Mouse (Mus musculus) forebrain, postnatal 0 days (tissue): ENCODE measurements around the gene Zfp174. TPM values are rescaled to one million over a fixed set of nuclear protein-coding genes. Genes with fewer than 3 reads are reported as not detected.

Experiments
- ATAC-seq: fragments of 200-750 bp; cut with Nextera tagmentation; 2 replicates; pipeline ENCODE4 v1.8.0; 2017; ENCODE audit warnings: mild to moderate bottlenecking, moderate library complexity
- DNase-seq: peaks from one replicate; pipeline ENCODE4 v3.0.0-alpha.2; 2015
- H3K27ac ChIP-seq: fragments of 300-500 bp; sonication (generic); 2 replicates; pipeline ENCODE4 v1.5.1; 2014; ENCODE audit warnings: low read depth, mild to moderate bottlenecking, antibody characterized with exemption, low read length, moderate library complexity, mixed read lengths
- H3K27me3 ChIP-seq: fragments of 300-500 bp; sonication (generic); 2 replicates; pipeline ENCODE4 v1.6.1; 2014; ENCODE audit warnings: mild to moderate bottlenecking, low read length, mixed read lengths; ENCODE audit not compliant: insufficient read depth
- H3K36me3 ChIP-seq: fragments of 300-500 bp; sonication (generic); 2 replicates; pipeline ENCODE4 v1.6.1; 2014; ENCODE audit warnings: mild to moderate bottlenecking, moderate library complexity; ENCODE audit not compliant: insufficient read depth
- H3K4me1 ChIP-seq: fragments of 300-500 bp; sonication (generic); 2 replicates; pipeline ENCODE4 v1.6.1; 2014; ENCODE audit warnings: antibody characterized with exemption; ENCODE audit not compliant: insufficient read depth
- H3K4me2 ChIP-seq: fragments of 300-500 bp; sonication (generic); 2 replicates; pipeline ENCODE4 v1.6.1; 2014; ENCODE audit warnings: low read depth, mild to moderate bottlenecking, moderate library complexity
- H3K4me3 ChIP-seq: fragments of 300-500 bp; sonication (generic); 2 replicates; pipeline ENCODE4 v1.5.1; 2014; ENCODE audit warnings: low read depth, low read length, mixed read lengths
- H3K9ac ChIP-seq: fragments of 300-500 bp; sonication (generic); 2 replicates; pipeline ENCODE4 v1.6.1; 2014; ENCODE audit warnings: mild to moderate bottlenecking
- H3K9me3 ChIP-seq: fragments of 300-500 bp; sonication (generic); 2 replicates; pipeline ENCODE4 v1.6.1; 2016; ENCODE audit warnings: low read length
- CTCF ChIP-seq: sonication (generic); IDR thresholded peaks from 2 replicates; pipeline ENCODE4 v1.5.1; 2016; ENCODE audit warnings: antibody characterized with exemption, control low read depth, low read depth
- WGBS: fragments of 180-500 bp; shearing (Covaris S2); extraction: QIAGEN DNeasy Blood & Tissue Kit; methylation state at CpG from one replicate; pipeline ENCODE4 v1.1.7; 2014; 5-methylcytosine and 5-hydroxymethylcytosine counted together
- polyA plus RNA-seq: library from polyadenylated mRNA; unstranded; fragments of >200 nt; fragmentation: Nextera tagmentation; extraction: Ambion mirVana; gene quantifications from 2 replicates; pipeline ENCODE4 v1.2.1, GENCODE M21; 2015
- total RNA-seq: library from RNA; depleted of rRNA; stranded (reverse); fragments of >200 nt; gene quantifications from 2 replicates; pipeline ENCODE4 v1.2.3, GENCODE M21; 2014

Zfp174 gene
- total and polyA plus RNA-seq, 2 experiments from 2014 or later: 1.9 to 3.9 TPM

DNA sequence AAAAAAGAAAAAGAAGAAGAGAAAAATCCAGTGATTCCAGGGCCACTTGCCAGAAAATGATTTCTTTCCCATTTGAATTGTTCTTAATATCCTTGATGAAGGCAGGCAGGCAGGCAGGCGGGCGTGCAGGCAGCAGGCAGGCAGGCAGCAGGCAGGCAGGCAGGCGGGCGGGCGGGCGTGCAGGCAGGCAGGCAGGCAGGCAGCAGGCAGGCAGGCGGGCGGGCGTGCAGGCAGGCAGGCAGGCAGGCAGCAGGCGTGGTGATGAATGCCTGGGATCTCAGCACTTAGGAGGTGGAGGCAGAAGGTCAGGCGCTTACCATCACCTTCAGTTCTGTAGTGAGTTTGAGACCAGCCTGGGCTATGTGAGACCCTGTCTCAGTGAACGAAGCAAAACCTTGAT lies 5.5 kb downstream of the Zfp174 start:
- H3K4me2 ChIP-seq: no peak overlapping the region
- peaks cover 22% of the 10 kb centered on the region; the same call in 1 of the 2 replicates for H3K36me3 ChIP-seq
- ATAC-seq: no peak
- no peaks in the 10 kb centered on the region for H3K27me3 ChIP-seq
- TF ChIP-seq CTCF: no peak
- no peaks in the 10 kb centered on the region for H3K9me3 ChIP-seq
- H3K27ac ChIP-seq: no peak overlapping the region
- DNase-seq: no peak
- H3K9ac ChIP-seq: no peak overlapping the region
- H3K4me1 ChIP-seq: peaks cover 4% of the 10 kb centered on the region
- WGBS: 46% methylated on average over 12 of the region's 12 CpGs
- no peak overlapping the region for H3K4me3 ChIP-seq

- no peak overlapping the region for H3K4me2 ChIP-seq
- no peak overlapping the region for H3K27ac ChIP-seq
- WGBS: 60% methylated on average over 11 of the region's 11 CpGs
- H3K4me1 ChIP-seq: no peaks in the 10 kb centered on the region
- no peak for TF ChIP-seq CTCF
- no peak overlapping the region for H3K4me3 ChIP-seq
- no peaks in the 10 kb centered on the region for H3K27me3 ChIP-seq
- H3K9ac ChIP-seq: no peak overlapping the region
- no peak for DNase-seq
- ATAC-seq: no peak
- H3K9me3 ChIP-seq: no peaks in the 10 kb centered on the region
- H3K36me3 ChIP-seq: peaks cover 23% of the 10 kb centered on the region; the same call in 1 of the 2 replicates
Observed at GRCm38 (mm10) chr16:3854437-3855182, 7.5 kb downstream of the Zfp174 start.

DNA sequence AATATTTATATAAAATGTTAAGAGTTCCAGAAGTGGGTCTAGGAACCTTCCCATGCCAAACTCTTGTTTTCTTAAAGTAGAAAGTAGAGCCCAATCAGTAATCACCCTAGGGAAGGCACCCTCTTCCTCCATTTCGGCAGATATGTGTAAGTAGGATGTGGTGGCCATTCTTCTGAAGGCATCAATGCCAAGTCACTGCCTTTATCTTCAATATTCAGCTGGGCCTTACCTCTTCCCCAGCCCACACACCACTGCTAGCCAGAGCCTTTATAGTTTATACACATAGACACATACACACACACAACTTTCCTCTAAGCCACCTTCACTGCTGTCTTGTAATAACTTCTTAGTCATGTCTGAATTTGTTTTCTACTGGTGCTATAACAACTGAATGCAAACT lies 8.7 kb downstream of the Zfp174 start:
- ATAC-seq (no peak), DNase-seq (no peak)
- Histone ChIP-seq H3K27me3 (no peaks in the 10 kb centered on the region), H3K4me1 (no peaks in the 10 kb centered on the region), H3K4me3 (no peak overlapping the region), H3K4me2 (no peak overlapping the region), H3K9me3 (no peaks in the 10 kb centered on the region), H3K36me3 (peaks cover 26% of the 10 kb centered on the region), H3K9ac (no peak overlapping the region), H3K27ac (no peak overlapping the region)
- no peak for TF ChIP-seq CTCF
- 82% methylated on average over 1 of the region's 1 CpGs for WGBS

- Histone ChIP-seq H3K4me3 (no peak overlapping the region), H3K36me3 (peaks cover 36% of the 10 kb centered on the region)
- ATAC-seq: no peak
Observed at GRCm38 (mm10) chr16:3859254-3859653, 12.2 kb downstream of the Zfp174 start.

GRCm38 (mm10) chr16:3871815-3872214 lies 24.7 kb downstream of the Zfp174 start:
- ATAC-seq: no peak
- TF ChIP-seq CTCF: no peak
- WGBS: 1% methylated on average over 16 of the region's 16 CpGs

More at GRCm38 (mm10) chr16:3859254-3859653, 12.2 kb downstream of the Zfp174 start:
- H3K4me2 ChIP-seq: no peak overlapping the region
- H3K4me1 ChIP-seq: no peaks in the 10 kb centered on the region
- no peaks in the 10 kb centered on the region for H3K27me3 ChIP-seq
- no peak for DNase-seq
- no peak overlapping the region for H3K27ac ChIP-seq
- no peak overlapping the region for H3K9ac ChIP-seq
- TF ChIP-seq CTCF: no peak
- WGBS: 93% methylated on average over 4 of the region's 4 CpGs
- H3K9me3 ChIP-seq: no peaks in the 10 kb centered on the region

GRCm38 (mm10) chr16:3872216-3873047 lies 25.4 kb downstream of the Zfp174 start, which contains the start of gene Naa60:
TSS of gene Naa60 (plus strand) at chr16:3872375.
- 0 out of 2 replicates have a peak, but pooled peaks have one; percentile 1 for TF ChIP-seq CTCF
- peak; percentile 95 for DNase-seq
- Histone ChIP-seq H3K9me3 (no peaks in the 10 kb centered on the region), H3K27ac (peak within 1 kb of the TSS; percentile 36; the same call in 1 of the 2 replicates), H3K4me1 (peaks cover 5% of the 10 kb centered on the region), H3K27me3 (no peaks in the 10 kb centered on the region), H3K9ac (peak within 1 kb of the TSS; percentile 57), H3K36me3 (peaks cover 10% of the 10 kb centered on the region; the same call in 1 of the 2 replicates), H3K4me3 (peak within 1 kb of the TSS; percentile 52), H3K4me2 (peak within 1 kb of the TSS; percentile 81)
- ATAC-seq: peak; percentile 100
- WGBS: 6% methylated on average over 47 of the region's 47 CpGs

More at GRCm38 (mm10) chr16:3871815-3872214, 24.7 kb downstream of the Zfp174 start:
- Histone ChIP-seq H3K4me3 (peak overlapping the region; percentile 52), H3K27ac (no peak overlapping the region), H3K27me3 (no peaks in the 10 kb centered on the region), H3K36me3 (peaks cover 14% of the 10 kb centered on the region; the same call in 1 of the 2 replicates), H3K4me1 (peaks cover 5% of the 10 kb centered on the region), H3K4me2 (peak overlapping the region; percentile 81), H3K9ac (peak overlapping the region; percentile 57), H3K9me3 (no peaks in the 10 kb centered on the region)
- DNase-seq: no peak
